ENCODE assay signal across 9 mouse cellular contexts in the genomic region with DNA sequence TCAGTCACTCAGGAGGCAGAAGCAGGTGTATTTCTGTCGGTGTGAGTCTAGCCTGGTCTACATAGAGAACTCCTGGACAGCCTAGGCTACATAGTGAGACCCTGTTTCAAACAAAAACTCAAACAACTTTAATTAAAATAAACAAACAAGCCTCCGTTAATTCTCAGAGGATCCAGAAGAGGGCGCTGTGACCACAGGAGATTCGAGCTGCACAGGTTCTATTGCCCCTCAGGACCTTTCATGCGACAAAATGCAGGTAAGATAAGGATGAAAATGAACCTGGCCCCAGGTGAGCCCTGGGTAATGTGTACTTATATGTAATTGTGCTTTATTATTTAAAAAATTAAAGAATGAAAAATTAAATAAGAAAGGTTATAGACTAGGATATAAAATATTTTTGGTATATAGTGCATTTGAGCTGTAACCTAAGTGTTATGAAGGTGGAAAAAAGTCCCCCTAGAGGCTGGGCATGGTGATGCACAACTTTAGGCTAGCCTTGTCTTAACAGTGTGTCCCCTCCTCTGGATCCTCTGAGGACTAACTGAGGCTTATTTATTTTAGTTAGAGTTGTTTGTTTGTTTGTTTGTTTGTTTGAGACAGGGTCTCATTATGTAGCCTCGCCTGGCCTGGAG. TPM values are rescaled to one million over a fixed set of nuclear protein-coding genes. Genes with fewer than 3 reads are reported as not detected.
DNase-seq lines count a peak whose midpoint lies in the region; ATAC-seq and TF ChIP-seq lines count a peak whose summit lies in the region.
"Had no signal": no experiment of that assay in that cellular context is flagged by ENCODE, and none has a peak within 500 bp of the region (broad histone marks: within the 10 kb centered on the region; RNA-seq: fewer than 3 reads in every experiment).

No protein-coding gene starts in this region.

- no peak overlapping the region for H3K27ac ChIP-seq in limb, embryonic 11.5 days (replicated peaks; ENCODE audit: low read depth, low read length)
- no peak overlapping the region for H3K27ac ChIP-seq in limb, embryonic 10.5 days
- H3K27ac ChIP-seq in bone marrow macrophage, adult 2 months (ENCODE audit: insufficient read depth, low read depth, low read length): no peak overlapping the region
- H3K27ac ChIP-seq in hindbrain, embryonic 12.5 days: no peak overlapping the region

- H3K36me3 ChIP-seq in limb, embryonic 11.5 days (ENCODE audit: control insufficient read depth, insufficient read depth, low read length): no peaks in the 10 kb centered on the region
- no peaks in the 10 kb centered on the region for H3K36me3 ChIP-seq in limb, embryonic 10.5 days
- no peaks in the 10 kb centered on the region for H3K36me3 ChIP-seq in hindbrain, embryonic 12.5 days

- no peak for TF ChIP-seq POLR2A in bone marrow macrophage, adult 2 months (IDR thresholded peaks at IDR 0.05; ENCODE audit: borderline replicate concordance, low read depth, low read length)

- no peak overlapping the region for H3K4me3 ChIP-seq in limb, embryonic 11.5 days (ENCODE audit: low read depth, low read length)
- H3K4me3 ChIP-seq in limb, embryonic 10.5 days: no peak overlapping the region
- H3K4me3 ChIP-seq in bone marrow macrophage, adult 2 months (ENCODE audit: insufficient read depth, low read length): no peak overlapping the region
- H3K4me3 ChIP-seq in hindbrain, embryonic 12.5 days: no peak overlapping the region

- no peaks in the 10 kb centered on the region for H3K4me1 ChIP-seq in limb, embryonic 11.5 days (ENCODE audit: control insufficient read depth, insufficient read depth, low read length)
- H3K4me1 ChIP-seq in limb, embryonic 10.5 days: no peaks in the 10 kb centered on the region
- no peaks in the 10 kb centered on the region for H3K4me1 ChIP-seq in bone marrow macrophage, adult 2 months (ENCODE audit: control insufficient read depth, insufficient read depth, low read length)
- H3K4me1 ChIP-seq in hindbrain, embryonic 12.5 days: no peaks in the 10 kb centered on the region

- H3K27me3 ChIP-seq in limb, embryonic 11.5 days (ENCODE audit: control insufficient read depth, insufficient read depth, low read length): no peaks in the 10 kb centered on the region
- H3K27me3 ChIP-seq in limb, embryonic 10.5 days (ENCODE audit: low read depth, poor library complexity, severe bottlenecking): peaks cover 14% of the 10 kb centered on the region; the same call in 1 of the 2 replicates
- peaks cover 22% of the 10 kb centered on the region for H3K27me3 ChIP-seq in hindbrain, embryonic 12.5 days

- ATAC-seq in limb, embryonic 11.5 days (ENCODE audit: insufficient number of reproducible peaks, low FRiP score, low TSS enrichment, low read depth): no peak
- peak; percentile 63; the same call in 1 of the 2 replicates for ATAC-seq in megakaryocyte-erythroid progenitor cell, adult 5-6 weeks (replicated peaks; ENCODE audit: low FRiP score, low TSS enrichment, poor library complexity, severe bottlenecking)
- no peak for ATAC-seq in hindbrain, embryonic 12.5 days (ENCODE audit: low FRiP score)

- TF ChIP-seq CTCF in bone marrow macrophage, adult 2 months (IDR thresholded peaks at IDR 0.05; ENCODE audit: low read depth, low read length): peak; percentile 71

- DNase-seq in adrenal gland, postnatal 14 days: peak; percentile 53
- no peak for DNase-seq in adrenal gland, adult 8-10 months
- peak; percentile 53 for DNase-seq in limb, embryonic 11.5 days (ENCODE audit: low spot score)
- no peak for DNase-seq in limb, embryonic 10.5 days (ENCODE audit: low spot score)
- DNase-seq in right cerebral cortex, postnatal 14 days: no peak

- H3K9ac ChIP-seq in limb, embryonic 11.5 days (ENCODE audit: low read length): no peak overlapping the region
- H3K9ac ChIP-seq in hindbrain, embryonic 12.5 days: no peak overlapping the region

- 11% methylated on average over 6 of the region's 6 CpGs for WGBS in limb, embryonic 11.5 days
- 11% methylated on average over 6 of the region's 6 CpGs for WGBS in limb, embryonic 10.5 days
- 13% methylated on average over 6 of the region's 6 CpGs for WGBS in hindbrain, embryonic 12.5 days

- H3K9me3 ChIP-seq in limb, embryonic 11.5 days (ENCODE audit: control insufficient read depth, low read length): no peaks in the 10 kb centered on the region; the same call in 1 of the 2 replicates
- H3K9me3 ChIP-seq in limb, embryonic 10.5 days (replicated peaks): no peaks in the 10 kb centered on the region
- no peaks in the 10 kb centered on the region for H3K9me3 ChIP-seq in hindbrain, embryonic 12.5 days (replicated peaks)

- no peak overlapping the region for H3K4me2 ChIP-seq in limb, embryonic 11.5 days (ENCODE audit: low read depth, severe bottlenecking)
- no peak overlapping the region for H3K4me2 ChIP-seq in hindbrain, embryonic 12.5 days (replicated peaks)

RNA-seq across cellular contexts. Expression of a gene that starts 10.7 kb away (rescaled TPM):
- total RNA-seq in adrenal gland, postnatal 14 days (2021): 28.5 and 31.5 TPM in 2 replicates
- total RNA-seq in adrenal gland, adult 8-10 months (2022): 100 to 1,000 TPM in 2 of 4 experiments, 10 to 100 TPM in 2; 83.1 to 117 (median 106) TPM
- not detected in 2 replicates for polyA plus RNA-seq in limb, embryonic 11.5 days (2014; fragmentation: Nextera tagmentation; extraction: Ambion mirVana)
- polyA plus RNA-seq in limb, embryonic 10.5 days (2016; fragmentation: Nextera tagmentation; extraction: Ambion mirVana): not detected in 2 replicates
- not detected in 2 replicates for polyA plus RNA-seq in bone marrow macrophage, adult 2 months (2012; ENCODE audit: insufficient read depth, insufficient read length, missing spikeins)
- not detected in 2 replicates for total RNA-seq in megakaryocyte-erythroid progenitor cell, adult 5-6 weeks (2014; fragmentation: Nextera tagmentation)
- total RNA-seq in megakaryocyte-erythroid progenitor cell, adult 5-6 weeks (2017): not detected in 2 replicates
- 1.7 and 1.9 TPM in 2 replicates for polyA plus RNA-seq in hindbrain, embryonic 12.5 days (2016; fragmentation: Nextera tagmentation; extraction: Ambion mirVana)

RNA-seq across cellular contexts. Expression of a gene that starts 16.6 kb away (rescaled TPM):
- total RNA-seq in adrenal gland, postnatal 14 days (2021): not detected in 2 replicates
- not detected for total RNA-seq in adrenal gland, adult 8-10 months (2022)
- 0.44 TPM in 1 of 2 replicates, not detected in the other for polyA plus RNA-seq in limb, embryonic 11.5 days (2014; fragmentation: Nextera tagmentation; extraction: Ambion mirVana)
- 0.06 TPM in 1 of 2 replicates, not detected in the other for polyA plus RNA-seq in limb, embryonic 10.5 days (2016; fragmentation: Nextera tagmentation; extraction: Ambion mirVana)
- not detected in 2 replicates for polyA plus RNA-seq in bone marrow macrophage, adult 2 months (2012; ENCODE audit: insufficient read depth, insufficient read length, missing spikeins)
- not detected in 2 replicates for total RNA-seq in megakaryocyte-erythroid progenitor cell, adult 5-6 weeks (2014; fragmentation: Nextera tagmentation)
- total RNA-seq in megakaryocyte-erythroid progenitor cell, adult 5-6 weeks (2017): not detected in 2 replicates
- polyA plus RNA-seq in hindbrain, embryonic 12.5 days (2016; fragmentation: Nextera tagmentation; extraction: Ambion mirVana): 0.30 and 0.33 TPM in 2 replicates
- polyA plus RNA-seq: C2C12 had no signal

RNA-seq across cellular contexts. Expression of a gene that starts 32.2 kb away (rescaled TPM):
- total RNA-seq in adrenal gland, postnatal 14 days (2021): 15.7 and 22.5 TPM in 2 replicates
- total RNA-seq in adrenal gland, adult 8-10 months (2022): 10 to 100 TPM; 12.9 to 16.6 (median 14.9) TPM
- polyA plus RNA-seq in limb, embryonic 11.5 days (2014; fragmentation: Nextera tagmentation; extraction: Ambion mirVana): 36.9 and 44.1 TPM in 2 replicates
- 42.4 and 53.4 TPM in 2 replicates for polyA plus RNA-seq in limb, embryonic 10.5 days (2016; fragmentation: Nextera tagmentation; extraction: Ambion mirVana)
- polyA plus RNA-seq in bone marrow macrophage, adult 2 months (2012; ENCODE audit: insufficient read depth, insufficient read length, missing spikeins): 7.9 and 8.4 TPM in 2 replicates
- total RNA-seq in megakaryocyte-erythroid progenitor cell, adult 5-6 weeks (2014; fragmentation: Nextera tagmentation): 48.6 and 79.2 TPM in 2 replicates
- total RNA-seq in megakaryocyte-erythroid progenitor cell, adult 5-6 weeks (2017): 81.0 and 81.9 TPM in 2 replicates
- 28.0 and 28.3 TPM in 2 replicates for polyA plus RNA-seq in hindbrain, embryonic 12.5 days (2016; fragmentation: Nextera tagmentation; extraction: Ambion mirVana)

RNA-seq across cellular contexts. Expression of a gene that starts 39.9 kb away (rescaled TPM):
- total RNA-seq in adrenal gland, postnatal 14 days (2021): 14.5 and 23.0 TPM in 2 replicates
- total RNA-seq in adrenal gland, adult 8-10 months (2022): 10 to 100 TPM in 1 of 4 experiments, 1 to 10 TPM in 3; 4.3 to 14.4 (median 6.8) TPM
- 7.9 and 8.8 TPM in 2 replicates for polyA plus RNA-seq in limb, embryonic 11.5 days (2014; fragmentation: Nextera tagmentation; extraction: Ambion mirVana)
- polyA plus RNA-seq in limb, embryonic 10.5 days (2016; fragmentation: Nextera tagmentation; extraction: Ambion mirVana): 13.5 and 14.6 TPM in 2 replicates
- 1.4 and 1.7 TPM in 2 replicates for polyA plus RNA-seq in bone marrow macrophage, adult 2 months (2012; ENCODE audit: insufficient read depth, insufficient read length, missing spikeins)
- not detected in 2 replicates for total RNA-seq in megakaryocyte-erythroid progenitor cell, adult 5-6 weeks (2014; fragmentation: Nextera tagmentation)
- total RNA-seq in megakaryocyte-erythroid progenitor cell, adult 5-6 weeks (2017): 0.84 TPM in 1 of 2 replicates, not detected in the other
- 136 and 153 TPM in 2 replicates for polyA plus RNA-seq in hindbrain, embryonic 12.5 days (2016; fragmentation: Nextera tagmentation; extraction: Ambion mirVana)

RNA-seq across cellular contexts. Expression of a gene that starts 47.5 kb away (rescaled TPM):
- total RNA-seq in adrenal gland, postnatal 14 days (2021): 135 and 138 TPM in 2 replicates
- 100 to 1,000 TPM; 150 to 161 (median 155) TPM for total RNA-seq in adrenal gland, adult 8-10 months (2022)
- polyA plus RNA-seq in limb, embryonic 11.5 days (2014; fragmentation: Nextera tagmentation; extraction: Ambion mirVana): 171 and 172 TPM in 2 replicates
- polyA plus RNA-seq in limb, embryonic 10.5 days (2016; fragmentation: Nextera tagmentation; extraction: Ambion mirVana): 132 and 148 TPM in 2 replicates
- 76.1 and 83.0 TPM in 2 replicates for polyA plus RNA-seq in bone marrow macrophage, adult 2 months (2012; ENCODE audit: insufficient read depth, insufficient read length, missing spikeins)
- total RNA-seq in megakaryocyte-erythroid progenitor cell, adult 5-6 weeks (2014; fragmentation: Nextera tagmentation): 36.8 and 68.7 TPM in 2 replicates
- 21.8 and 25.8 TPM in 2 replicates for total RNA-seq in megakaryocyte-erythroid progenitor cell, adult 5-6 weeks (2017)
- 135 and 137 TPM in 2 replicates for polyA plus RNA-seq in hindbrain, embryonic 12.5 days (2016; fragmentation: Nextera tagmentation; extraction: Ambion mirVana)

Comparison
In these comparisons a context has a peak if more than half of its experiments do, and no peak if none do; other contexts are left out.
1. DNase-seq: peak in adrenal gland, postnatal 14 days (single experiment) and limb, embryonic 11.5 days (single experiment); none in adrenal gland, adult 8-10 months (single experiment), limb, embryonic 10.5 days (single experiment) and right cerebral cortex, postnatal 14 days (single experiment).